Mouse (Mus musculus): ENCODE measurements at regions not wholly inside any gene's neighbourhood (a gene's known extent, or its start where the extent isn't known, plus 50 kb on each side); places are given as distances from the start of the nearest gene placed in this dataset.

DNA sequence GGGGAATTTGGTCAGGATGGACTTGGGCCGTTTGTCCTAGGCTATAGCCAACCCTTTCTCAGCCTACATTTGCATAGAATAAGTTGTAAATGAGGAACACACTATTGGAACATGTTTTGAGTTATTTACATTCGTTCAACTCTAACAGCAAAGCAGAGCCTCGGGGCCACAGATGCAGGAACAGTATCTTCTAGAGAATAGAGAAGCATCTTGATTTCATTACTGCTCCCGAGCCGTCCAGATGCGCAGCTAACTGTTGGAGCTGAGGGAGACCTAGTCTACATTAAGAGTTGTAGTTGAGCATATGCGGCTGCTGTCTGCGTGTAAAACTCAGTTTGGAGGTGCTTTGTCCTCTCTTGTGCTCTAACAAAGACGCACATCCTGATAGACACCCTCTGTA lies 124.6 kb upstream of the Sesn3 start:
- H3K9me3 ChIP-seq: no peaks in the 10 kb centered on the region
- peak overlapping the region; percentile 44; the same call in 1 of the 2 replicates for H3K27ac ChIP-seq
- no peak overlapping the region for H3K4me2 ChIP-seq
- H3K36me3 ChIP-seq: no peaks in the 10 kb centered on the region
- no peaks in the 10 kb centered on the region for H3K27me3 ChIP-seq
- H3K4me3 ChIP-seq: no peak overlapping the region
- ATAC-seq (ENCODE audit: insufficient number of reproducible peaks, insufficient read depth, low FRiP score, low TSS enrichment, low read depth): peak; percentile 78; the same call in 1 of the 2 replicates
- WGBS: 27% methylated on average over 9 of the region's 9 CpGs
- H3K4me1 ChIP-seq: peaks cover 15% of the 10 kb centered on the region
- H3K9ac ChIP-seq: no peak overlapping the region

DNA sequence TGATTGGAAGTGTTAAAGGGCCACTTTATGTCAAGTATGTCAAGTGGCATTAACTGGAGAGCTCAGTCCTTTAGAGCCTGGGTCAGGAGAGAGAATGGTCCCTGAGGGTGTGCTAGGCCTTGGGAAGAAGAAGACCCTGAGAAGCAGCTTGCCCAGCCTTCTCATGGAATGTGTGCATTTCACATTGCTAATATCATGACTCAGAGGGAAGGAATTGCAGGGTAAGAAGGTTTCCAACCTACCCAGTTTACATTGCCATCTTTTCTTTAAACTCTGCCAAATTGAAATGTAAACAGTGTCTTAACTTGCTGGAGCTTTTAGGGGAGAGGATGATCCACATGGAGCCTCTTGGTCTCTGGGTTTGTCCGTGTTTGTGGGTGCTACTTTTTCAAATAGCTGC lies 117.9 kb upstream of the Sesn3 start:
- peaks cover 23% of the 10 kb centered on the region for H3K4me1 ChIP-seq
- H3K9ac ChIP-seq: no peak overlapping the region
- H3K36me3 ChIP-seq: no peaks in the 10 kb centered on the region
- H3K27ac ChIP-seq: peak overlapping the region; percentile 58; the same call in 1 of the 2 replicates
- no peak overlapping the region for H3K4me3 ChIP-seq
- H3K9me3 ChIP-seq: no peaks in the 10 kb centered on the region
- H3K27me3 ChIP-seq: no peaks in the 10 kb centered on the region
- ATAC-seq (ENCODE audit: insufficient number of reproducible peaks, insufficient read depth, low FRiP score, low TSS enrichment, low read depth): no peak
- H3K4me2 ChIP-seq: no peak overlapping the region
- WGBS: 76% methylated on average over 1 of the region's 1 CpGs

DNA sequence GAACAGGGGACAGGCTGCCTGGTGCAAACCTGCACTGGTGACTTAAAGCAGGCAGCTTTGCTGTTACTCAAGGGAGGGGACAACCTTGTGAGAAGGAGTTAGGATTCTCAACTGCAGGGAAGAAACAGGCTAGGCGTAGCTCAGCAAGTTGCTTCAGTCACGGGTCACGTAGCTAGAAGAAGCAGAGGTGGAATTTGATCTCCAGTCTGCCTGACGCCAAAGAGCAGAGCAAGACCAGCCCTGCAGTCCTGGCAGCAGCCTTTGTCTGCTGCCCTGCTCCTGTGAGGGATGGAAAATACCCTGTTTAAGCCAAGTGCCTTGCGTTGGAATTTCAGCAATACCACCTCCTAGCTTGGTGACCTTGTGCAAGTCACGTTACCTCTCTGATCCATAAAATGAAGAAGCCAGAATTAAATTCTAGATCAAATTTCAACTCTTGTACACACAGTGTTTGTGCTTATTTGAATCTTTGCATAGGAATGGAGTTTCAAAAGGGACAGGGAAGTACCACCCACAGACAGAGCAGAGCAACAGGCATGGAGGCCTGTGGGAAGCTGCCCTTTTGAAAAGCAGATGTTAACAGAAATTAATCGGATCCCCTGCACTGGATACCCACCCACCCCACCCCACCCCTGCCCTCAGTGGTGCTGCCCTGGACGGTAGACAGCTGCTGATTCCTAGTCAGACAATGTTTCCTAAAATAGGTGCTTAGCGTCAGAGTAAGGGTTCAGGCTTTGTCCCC lies 116.6 kb upstream of the Sesn3 start:
- peaks cover 23% of the 10 kb centered on the region for H3K4me1 ChIP-seq
- H3K9me3 ChIP-seq: peaks cover 6% of the 10 kb centered on the region
- 17% methylated on average over 9 of the region's 9 CpGs for WGBS
- no peak overlapping the region for H3K4me3 ChIP-seq
- H3K27ac ChIP-seq: peak overlapping the region; percentile 58
- H3K36me3 ChIP-seq: no peaks in the 10 kb centered on the region
- peak; percentile 75 for ATAC-seq (ENCODE audit: insufficient number of reproducible peaks, insufficient read depth, low FRiP score, low TSS enrichment, low read depth)
- no peak overlapping the region for H3K4me2 ChIP-seq
- no peak overlapping the region for H3K9ac ChIP-seq
- H3K27me3 ChIP-seq: no peaks in the 10 kb centered on the region

DNA sequence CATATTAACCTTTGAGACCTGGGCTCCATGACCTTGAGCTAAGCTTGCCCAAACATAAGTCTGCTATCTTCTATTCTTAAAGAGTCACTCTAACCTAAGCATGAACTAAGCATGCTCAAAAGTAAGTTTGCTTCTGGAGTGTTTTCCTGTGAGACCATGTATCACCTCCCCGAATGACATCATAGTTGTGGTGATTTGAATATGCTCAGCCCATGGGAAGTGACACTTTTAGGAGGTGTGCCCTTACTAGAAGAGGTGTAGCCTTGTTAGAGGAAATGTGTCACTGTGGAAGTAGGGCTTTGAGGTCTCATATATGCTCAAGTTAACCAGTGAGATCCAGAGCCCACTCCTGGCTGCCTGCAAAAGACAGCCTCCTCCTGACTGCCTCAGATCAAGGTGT lies 114.7 kb upstream of the Sesn3 start:
- Histone ChIP-seq H3K4me1 (peaks cover 23% of the 10 kb centered on the region), H3K9me3 (peaks cover 7% of the 10 kb centered on the region), H3K27me3 (no peaks in the 10 kb centered on the region), H3K9ac (no peak overlapping the region), H3K4me3 (no peak overlapping the region), H3K4me2 (no peak overlapping the region), H3K36me3 (no peaks in the 10 kb centered on the region), H3K27ac (no peak overlapping the region)
- ATAC-seq (ENCODE audit: insufficient number of reproducible peaks, insufficient read depth, low FRiP score, low TSS enrichment, low read depth): no peak
- WGBS: 91% methylated on average over 1 of the region's 1 CpGs

DNA sequence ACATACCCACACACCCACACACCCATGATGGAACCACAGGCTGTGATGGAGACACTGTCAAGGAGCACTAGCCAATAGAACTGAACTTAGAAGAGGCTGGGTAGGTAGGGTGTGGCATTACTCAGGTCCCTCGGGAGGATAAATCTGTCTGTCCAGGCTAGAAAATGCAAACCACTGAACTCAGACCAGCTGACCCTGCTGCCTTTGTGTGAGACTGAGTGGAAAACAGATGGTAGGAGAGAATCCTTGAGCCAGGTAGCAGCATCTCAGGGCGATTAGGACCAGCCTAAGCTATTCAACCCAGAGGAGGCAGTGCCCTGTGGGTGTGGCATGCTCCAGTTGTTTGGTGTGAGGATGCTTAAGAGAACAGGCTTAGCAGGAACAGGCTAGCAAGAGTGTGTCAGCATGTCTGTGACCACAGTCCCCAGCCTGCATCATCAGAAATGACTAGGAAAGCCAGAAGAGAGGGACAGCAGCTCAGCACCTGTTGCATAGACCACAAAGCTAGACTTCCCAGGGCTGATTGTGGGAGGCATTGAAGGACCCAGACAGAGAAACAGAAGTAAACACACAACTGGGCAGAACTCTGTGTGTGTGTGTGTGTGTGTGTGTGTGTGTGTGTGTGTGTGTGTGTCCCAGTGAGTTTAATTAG lies 103.2 kb upstream of the Sesn3 start:
- Histone ChIP-seq H3K27ac (no peak overlapping the region), H3K36me3 (no peaks in the 10 kb centered on the region), H3K27me3 (no peaks in the 10 kb centered on the region), H3K4me1 (peaks cover 50% of the 10 kb centered on the region), H3K9ac (no peak overlapping the region), H3K4me2 (no peak overlapping the region), H3K9me3 (no peaks in the 10 kb centered on the region), H3K4me3 (no peak overlapping the region)
- no peak for ATAC-seq (ENCODE audit: insufficient number of reproducible peaks, insufficient read depth, low FRiP score, low TSS enrichment, low read depth)
- WGBS: 55% methylated on average over 2 of the region's 2 CpGs

DNA sequence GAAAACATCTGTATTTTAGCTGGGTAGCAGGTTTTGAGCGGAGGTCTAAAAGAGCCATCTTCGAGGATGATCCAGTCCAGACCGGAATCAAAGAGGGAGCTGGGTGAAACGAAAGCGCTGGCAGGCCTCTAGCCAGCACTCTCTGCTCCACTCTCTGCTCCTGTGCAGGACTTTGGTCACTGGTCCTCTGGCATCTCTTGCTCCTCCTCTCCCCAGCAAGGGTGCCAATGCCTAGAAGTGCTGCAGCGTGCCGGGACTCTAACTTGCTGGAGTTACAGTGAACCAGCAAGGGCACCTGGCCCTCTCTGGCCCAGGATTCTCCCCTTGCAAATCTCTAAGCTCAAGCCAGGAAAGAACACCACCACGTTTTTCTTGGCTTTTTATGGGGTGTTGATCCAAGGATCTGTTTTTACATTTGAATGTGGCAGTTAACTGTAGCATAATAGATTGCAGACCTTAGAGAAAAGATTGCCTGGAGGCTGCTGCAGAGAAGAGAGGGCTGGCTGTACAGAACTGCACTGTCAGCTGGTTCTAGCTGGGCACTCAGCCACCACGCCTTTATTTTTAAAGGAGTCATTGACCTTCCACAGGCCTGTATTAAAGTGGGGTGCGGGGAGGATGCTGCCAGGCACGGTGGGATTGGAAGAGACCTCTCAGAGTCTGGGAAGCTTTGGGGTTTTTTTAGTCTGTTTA lies 101.1 kb upstream of the Sesn3 start:
- H3K4me2 ChIP-seq: peak overlapping the region; percentile 42
- no peaks in the 10 kb centered on the region for H3K36me3 ChIP-seq
- H3K9ac ChIP-seq: peak overlapping the region; percentile 58
- H3K4me1 ChIP-seq: peaks cover 54% of the 10 kb centered on the region
- peak overlapping the region; percentile 9; the same call in 1 of the 2 replicates for H3K4me3 ChIP-seq
- 14% methylated on average over 11 of the region's 11 CpGs for WGBS
- no peaks in the 10 kb centered on the region for H3K9me3 ChIP-seq
- peak overlapping the region; percentile 98 for H3K27ac ChIP-seq
- H3K27me3 ChIP-seq: no peaks in the 10 kb centered on the region
- ATAC-seq (ENCODE audit: insufficient number of reproducible peaks, insufficient read depth, low FRiP score, low TSS enrichment, low read depth): peak; percentile 84

DNA sequence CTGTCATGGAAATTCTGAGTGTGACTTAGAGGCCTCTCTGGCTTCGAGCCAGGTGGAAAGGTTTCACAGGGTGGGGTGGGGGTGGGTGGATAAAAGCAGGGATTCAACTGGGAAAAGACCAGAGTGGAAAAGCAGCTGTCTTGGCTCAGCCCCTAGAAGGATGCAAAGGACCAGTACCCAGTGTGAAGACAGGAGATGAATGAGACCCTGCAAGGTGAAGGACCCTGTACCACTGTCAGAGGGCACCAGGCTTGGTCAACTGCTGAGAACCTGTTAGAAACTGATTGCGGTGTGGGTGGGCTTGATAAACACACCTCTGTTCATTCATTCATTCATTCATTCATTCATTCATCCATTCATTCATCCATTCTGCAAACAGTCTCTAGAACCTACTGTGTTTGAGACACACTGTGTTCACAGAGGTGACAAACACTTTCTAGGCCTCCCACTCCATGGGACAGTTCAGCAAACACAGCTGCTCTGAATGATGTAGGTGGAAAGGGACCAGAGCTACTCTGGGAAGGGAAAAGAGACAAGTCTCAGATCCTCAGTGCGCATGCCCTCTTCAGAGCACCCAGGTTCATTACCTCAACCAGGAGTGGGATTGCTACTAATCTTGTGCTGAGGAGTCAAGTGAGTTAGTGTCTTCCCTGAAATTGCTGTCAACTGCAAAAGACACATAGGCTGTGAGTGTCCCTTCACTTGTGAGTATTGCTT lies 100.4 kb upstream of the Sesn3 start:
- peaks cover 54% of the 10 kb centered on the region for H3K4me1 ChIP-seq
- no peaks in the 10 kb centered on the region for H3K36me3 ChIP-seq
- H3K27ac ChIP-seq: peak overlapping the region; percentile 98
- 62% methylated on average over 3 of the region's 3 CpGs for WGBS
- peak; percentile 56; the same call in 1 of the 2 replicates for ATAC-seq (ENCODE audit: insufficient number of reproducible peaks, insufficient read depth, low FRiP score, low TSS enrichment, low read depth)
- H3K9ac ChIP-seq: no peak overlapping the region
- no peak overlapping the region for H3K4me3 ChIP-seq
- H3K4me2 ChIP-seq: peak overlapping the region; percentile 42
- H3K27me3 ChIP-seq: no peaks in the 10 kb centered on the region
- no peaks in the 10 kb centered on the region for H3K9me3 ChIP-seq

DNA sequence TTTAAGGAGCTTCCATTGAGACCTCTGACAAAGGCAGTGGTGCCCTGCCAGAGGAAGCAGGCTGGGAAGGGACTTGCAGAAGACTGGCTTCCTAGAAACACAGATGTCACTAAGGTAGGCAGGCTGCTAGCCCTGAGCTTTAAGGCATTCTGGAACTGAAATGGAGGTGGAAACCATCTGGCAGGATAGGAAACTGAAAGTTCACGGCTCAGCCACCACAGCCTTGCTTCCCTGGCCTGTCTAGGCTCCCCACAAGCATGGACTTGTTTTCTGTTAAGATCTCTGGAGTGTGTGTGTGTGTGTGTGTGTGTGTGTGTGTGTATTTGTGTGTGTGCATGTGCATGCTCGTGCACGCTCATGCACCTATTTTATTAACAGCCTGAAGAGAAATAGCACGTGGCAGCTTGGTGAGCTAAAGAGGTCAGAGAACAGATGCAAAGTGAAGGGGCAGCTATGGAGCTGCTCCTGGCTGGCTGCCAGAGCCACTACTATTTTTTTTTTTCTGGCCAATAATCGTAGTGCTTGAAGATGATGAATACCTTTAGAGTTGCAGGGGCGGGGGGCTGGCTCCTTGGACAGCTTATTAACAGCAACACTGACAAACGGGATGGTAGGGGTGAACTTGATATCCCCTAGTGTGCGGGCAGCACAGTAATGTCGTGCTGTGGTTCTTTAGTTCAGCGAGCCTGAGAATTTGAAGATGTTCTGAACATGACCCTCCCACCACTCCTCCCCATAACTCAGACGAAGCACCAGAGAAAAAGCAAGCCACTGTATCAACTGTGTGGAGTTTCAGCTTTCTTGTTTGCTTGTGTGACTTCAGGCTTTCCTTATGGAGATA lies 99.6 kb upstream of the Sesn3 start:
- peak overlapping the region; percentile 42 for H3K4me2 ChIP-seq
- H3K4me3 ChIP-seq: no peak overlapping the region
- peaks cover 60% of the 10 kb centered on the region for H3K4me1 ChIP-seq
- H3K9ac ChIP-seq: no peak overlapping the region
- peak; percentile 43; the same call in 1 of the 2 replicates for ATAC-seq (ENCODE audit: insufficient number of reproducible peaks, insufficient read depth, low FRiP score, low TSS enrichment, low read depth)
- H3K27me3 ChIP-seq: no peaks in the 10 kb centered on the region
- no peaks in the 10 kb centered on the region for H3K36me3 ChIP-seq
- 7% methylated on average over 11 of the region's 11 CpGs for WGBS
- peak overlapping the region; percentile 98 for H3K27ac ChIP-seq
- no peaks in the 10 kb centered on the region for H3K9me3 ChIP-seq

DNA sequence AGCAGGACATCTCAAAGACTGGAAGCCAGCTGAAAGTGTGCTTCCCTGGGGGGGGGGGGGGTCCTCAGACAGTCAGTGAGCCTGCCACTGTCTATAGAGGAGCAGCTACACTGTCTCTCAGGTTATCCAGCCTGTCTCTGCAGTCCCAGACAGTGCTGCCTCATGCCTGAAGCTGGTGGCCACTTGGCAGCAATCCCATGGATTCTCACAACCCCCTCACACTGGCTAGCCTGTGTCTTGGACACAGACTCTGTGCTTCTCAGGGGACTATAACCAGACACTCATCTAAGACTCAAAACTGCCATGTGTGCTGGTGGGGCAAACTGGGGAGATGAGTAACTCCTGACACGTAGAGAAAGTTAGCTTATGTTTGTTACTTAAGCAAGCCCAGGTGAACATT lies 95.1 kb upstream of the Sesn3 start:
- no peak overlapping the region for H3K27ac ChIP-seq
- no peaks in the 10 kb centered on the region for H3K9me3 ChIP-seq
- WGBS: 71% methylated on average over 1 of the region's 1 CpGs
- H3K4me2 ChIP-seq: no peak overlapping the region
- H3K36me3 ChIP-seq: no peaks in the 10 kb centered on the region
- H3K4me1 ChIP-seq: peaks cover 43% of the 10 kb centered on the region
- ATAC-seq (ENCODE audit: insufficient number of reproducible peaks, insufficient read depth, low FRiP score, low TSS enrichment, low read depth): no peak
- no peaks in the 10 kb centered on the region for H3K27me3 ChIP-seq
- H3K9ac ChIP-seq: no peak overlapping the region
- no peak overlapping the region for H3K4me3 ChIP-seq

DNA sequence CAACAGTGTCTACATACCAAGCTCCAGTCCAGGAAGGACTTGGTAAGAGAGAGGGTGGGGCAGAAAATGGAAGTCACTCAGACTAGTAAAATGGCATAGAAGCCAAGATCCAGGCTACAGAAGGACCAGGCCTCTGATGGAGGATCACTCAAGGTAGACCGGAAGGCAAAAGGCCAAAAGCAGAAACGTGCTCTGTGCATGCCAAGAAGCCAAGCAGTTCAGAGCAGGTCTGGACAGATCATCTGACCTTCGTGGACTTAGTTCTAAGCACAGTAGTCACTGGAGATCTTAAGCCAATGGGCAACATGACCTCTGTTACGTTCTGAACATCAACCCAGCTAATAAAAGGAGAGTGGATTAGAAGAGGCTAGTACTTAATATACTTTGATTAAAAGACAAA lies 90.6 kb upstream of the Sesn3 start:
- no peaks in the 10 kb centered on the region for H3K36me3 ChIP-seq
- 81% methylated on average over 4 of the region's 4 CpGs for WGBS
- H3K4me2 ChIP-seq: no peak overlapping the region
- ATAC-seq (ENCODE audit: insufficient number of reproducible peaks, insufficient read depth, low FRiP score, low TSS enrichment, low read depth): no peak
- H3K4me1 ChIP-seq: peaks cover 24% of the 10 kb centered on the region
- no peaks in the 10 kb centered on the region for H3K9me3 ChIP-seq
- no peak overlapping the region for H3K27ac ChIP-seq
- H3K27me3 ChIP-seq: no peaks in the 10 kb centered on the region
- no peak overlapping the region for H3K9ac ChIP-seq
- no peak overlapping the region for H3K4me3 ChIP-seq

DNA sequence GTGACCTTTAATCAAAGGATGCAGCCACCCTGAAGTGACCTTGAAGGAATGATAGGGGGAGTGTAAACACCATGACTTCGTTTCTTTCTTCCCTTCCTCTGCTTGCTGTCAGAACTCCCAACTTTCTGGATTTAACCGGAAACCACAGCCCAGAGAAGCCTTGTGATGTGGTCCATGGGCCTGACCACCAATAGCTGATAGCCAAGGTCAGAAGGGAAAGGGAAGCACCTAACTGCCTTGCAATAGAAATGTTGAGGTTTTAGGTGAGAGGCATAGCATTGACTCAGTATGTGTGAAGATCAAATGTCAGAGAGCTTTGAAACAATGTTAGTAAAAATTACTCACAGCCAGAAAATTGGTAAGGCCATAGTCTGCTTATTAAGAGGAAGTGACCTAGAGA lies 89.2 kb upstream of the Sesn3 start:
- no peak for ATAC-seq (ENCODE audit: insufficient number of reproducible peaks, insufficient read depth, low FRiP score, low TSS enrichment, low read depth)
- H3K27ac ChIP-seq: no peak overlapping the region
- H3K4me1 ChIP-seq: peaks cover 18% of the 10 kb centered on the region
- no peak overlapping the region for H3K4me2 ChIP-seq
- H3K9me3 ChIP-seq: no peaks in the 10 kb centered on the region
- H3K4me3 ChIP-seq: no peak overlapping the region
- no peaks in the 10 kb centered on the region for H3K36me3 ChIP-seq
- H3K9ac ChIP-seq: no peak overlapping the region
- 64% methylated on average over 2 of the region's 2 CpGs for WGBS
- no peaks in the 10 kb centered on the region for H3K27me3 ChIP-seq
